Mouse (Mus musculus) hindbrain, postnatal 0 days (tissue): Measurements from ENCODE around the gene Naaa. TPM values are rescaled to one million over a fixed set of nuclear protein-coding genes. Genes with fewer than 3 reads are reported as not detected.
A peak's percentile ranks its signal among the peaks of the same experiment; 100 is the strongest.

ENCODE experiments used
- ATAC-seq: fragments of 200-750 bp; cut with Nextera tagmentation; 2 replicates; pipeline ENCODE4 v1.8.0; 2017; ENCODE audit warnings: mild to moderate bottlenecking, moderate TSS enrichment, moderate library complexity
- DNase-seq: peaks from one replicate; pipeline ENCODE4 v3.0.0-alpha.2; 2015; ENCODE audit warnings: low spot score
- H3K27ac ChIP-seq: fragments of 300-500 bp; sonication (generic); 2 replicates; pipeline ENCODE4 v1.5.1; 2014; ENCODE audit warnings: mild to moderate bottlenecking
- H3K27me3 ChIP-seq: fragments of 300-500 bp; sonication (generic); 2 replicates; pipeline ENCODE4 v1.6.1; 2014; ENCODE audit warnings: low read length, mixed read lengths; ENCODE audit not compliant: insufficient read depth
- H3K36me3 ChIP-seq: fragments of 300-500 bp; sonication (generic); 2 replicates; pipeline ENCODE4 v1.6.1; 2014; ENCODE audit warnings: low read length, mixed read lengths; ENCODE audit not compliant: insufficient read depth
- H3K4me1 ChIP-seq: fragments of 300-500 bp; sonication (generic); 2 replicates; pipeline ENCODE4 v1.6.1; 2014; ENCODE audit warnings: antibody characterized with exemption, low read length, mixed read lengths; ENCODE audit not compliant: insufficient read depth
- H3K4me2 ChIP-seq: fragments of 300-500 bp; sonication (generic); 2 replicates; pipeline ENCODE4 v1.6.1; 2014; ENCODE audit warnings: low read depth, mild to moderate bottlenecking, low read length, moderate library complexity, mixed read lengths
- H3K4me3 ChIP-seq: fragments of 300-500 bp; sonication (generic); 2 replicates; pipeline ENCODE4 v1.5.1; 2014; ENCODE audit warnings: low read length
- H3K9ac ChIP-seq: fragments of 300-500 bp; sonication (generic); replicated peaks from 2 replicates; pipeline ENCODE4 v1.6.1; 2014; ENCODE audit warnings: mild to moderate bottlenecking, low read length, moderate library complexity, mixed read lengths
- H3K9me3 ChIP-seq: fragments of 300-500 bp; sonication (generic); 2 replicates; pipeline ENCODE4 v1.6.1; 2016; ENCODE audit warnings: low read length, mixed read lengths
- CTCF ChIP-seq: IDR thresholded peaks from 2 replicates; pipeline ENCODE4 v1.5.1; 2016; ENCODE audit warnings: antibody characterized with exemption, control low read depth, low read depth
- WGBS: fragments of 180-500 bp; shearing (Covaris S2); extraction: QIAGEN DNeasy Blood & Tissue Kit; methylation state at CpG from one replicate; pipeline ENCODE4 v1.1.7; 2014; 5-methylcytosine and 5-hydroxymethylcytosine counted together
- polyA plus RNA-seq: library from polyadenylated mRNA; unstranded; fragments of >200 nt; fragmentation: Nextera tagmentation; extraction: Ambion mirVana; gene quantifications from 2 replicates; pipeline ENCODE4 v1.2.1, GENCODE M21; 2015
- total RNA-seq: library from RNA; depleted of rRNA; stranded (reverse); fragments of >200 nt; gene quantifications from 2 replicates; pipeline ENCODE4 v1.2.3, GENCODE M21; 2014; rRNA removed

Gene Naaa
- total and polyA plus RNA-seq, 2 experiments from 2014 or later = 28.9 to 29.1 TPM

DNA sequence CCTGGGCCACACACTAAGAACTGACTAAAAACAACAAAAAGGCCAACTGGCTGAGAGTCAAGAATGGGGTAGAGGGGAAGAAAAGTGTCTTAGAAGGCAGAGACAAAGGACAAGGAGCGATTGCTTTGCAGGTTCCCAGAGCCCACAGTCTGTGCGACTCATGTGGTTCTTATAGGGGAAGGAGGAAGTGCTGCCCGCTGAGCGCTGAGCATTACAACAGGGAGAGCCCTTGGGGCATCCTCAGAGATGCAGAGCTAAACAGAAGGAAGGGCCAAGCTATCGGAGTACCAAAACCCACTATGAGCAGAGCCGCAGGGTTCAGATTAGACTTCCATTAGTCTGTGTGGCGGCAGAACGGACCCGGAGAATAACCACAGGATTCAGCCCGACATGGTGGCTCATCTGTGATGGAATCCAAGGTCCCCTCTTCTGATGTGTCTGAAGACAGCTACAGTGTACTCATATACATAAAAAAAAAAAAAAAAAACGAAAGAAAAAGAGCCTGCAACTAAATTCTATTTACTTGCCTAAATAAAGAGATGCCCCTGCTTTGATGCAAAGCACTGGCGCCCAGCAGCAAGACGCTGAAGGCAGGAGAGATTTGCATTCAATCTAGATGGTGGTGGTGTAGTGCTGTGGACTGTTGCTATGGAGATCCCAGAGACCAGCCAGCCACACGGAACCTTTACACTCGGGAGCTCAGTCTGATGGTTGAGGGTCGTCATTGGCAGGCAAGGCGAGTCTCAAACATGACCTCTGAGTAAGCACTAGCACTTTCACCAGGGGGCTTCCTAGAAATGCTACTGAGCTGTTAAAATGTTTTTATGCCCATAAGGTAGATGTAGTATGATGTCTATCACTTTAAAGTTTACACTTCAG, 58.8 kb downstream of the Naaa start:
- 20% methylated on average over 17 of the region's 17 CpGs for WGBS
- ATAC-seq (peak; percentile 90), DNase-seq (peak; percentile 64)
- Histone ChIP-seq H3K4me3 (no peak overlapping the region), H3K9ac (no peak overlapping the region), H3K4me1 (peaks cover 10% of the 10 kb centered on the region), H3K4me2 (peak overlapping the region; percentile 28), H3K27me3 (no peaks in the 10 kb centered on the region), H3K27ac (peak overlapping the region; percentile 51; the same call in 1 of the 2 replicates), H3K9me3 (no peaks in the 10 kb centered on the region), H3K36me3 (no peaks in the 10 kb centered on the region)
- TF ChIP-seq CTCF = no peak

GRCm38 (mm10) chr5:92215308-92215707, 62.7 kb downstream of the Naaa start, which contains the start of gene U90926:
Gene U90926, minus strand, starts transcription at chr5:92215408.
- Histone ChIP-seq H3K27me3 (no peaks in the 10 kb centered on the region), H3K4me3 (no peak within 1 kb of the TSS), H3K4me1 (peaks cover 10% of the 10 kb centered on the region), H3K4me2 (no peak within 1 kb of the TSS), H3K9me3 (no peaks in the 10 kb centered on the region), H3K9ac (no peak within 1 kb of the TSS), H3K27ac (no peak within 1 kb of the TSS), H3K36me3 (no peaks in the 10 kb centered on the region)
- ATAC-seq = no peak
- TF ChIP-seq CTCF = no peak
- 94% methylated on average over 4 of the region's 4 CpGs for WGBS
- DNase-seq = no peak

- Histone ChIP-seq H3K27ac (no peak overlapping the region), H3K9me3 (no peaks in the 10 kb centered on the region), H3K27me3 (no peaks in the 10 kb centered on the region), H3K4me3 (no peak overlapping the region), H3K4me1 (no peaks in the 10 kb centered on the region), H3K36me3 (no peaks in the 10 kb centered on the region), H3K4me2 (no peak overlapping the region), H3K9ac (no peak overlapping the region)
- ATAC-seq (no peak), DNase-seq (no peak)
- 90% methylated on average over 4 of the region's 4 CpGs for WGBS
- TF ChIP-seq CTCF = no peak
Measured at GRCm38 (mm10) chr5:92212231-92212630, 65.7 kb downstream of the Naaa start.

- 85% methylated on average over 8 of the region's 8 CpGs for WGBS
- ATAC-seq (no peak), DNase-seq (no peak)
- no peaks in the 10 kb centered on the region for H3K36me3 ChIP-seq
- H3K4me3 ChIP-seq = no peak overlapping the region
- no peaks in the 10 kb centered on the region for H3K27me3 ChIP-seq
- no peak for TF ChIP-seq CTCF
- no peak overlapping the region for H3K4me2 ChIP-seq
- H3K9me3 ChIP-seq = no peaks in the 10 kb centered on the region
- no peak overlapping the region for H3K9ac ChIP-seq
- no peak overlapping the region for H3K27ac ChIP-seq
- H3K4me1 ChIP-seq = no peaks in the 10 kb centered on the region
Measured at GRCm38 (mm10) chr5:92210205-92210604, 67.8 kb downstream of the Naaa start.

Other genes with a start within 250 kb of the Naaa start
- gene Cdkl2, start 234.3 kb downstream of the Naaa start, total RNA-seq = 16.6 and 17.1 TPM in 2 replicates
- 29.2 and 29.4 TPM in 2 replicates for gene Cdkl2, start 234.3 kb downstream of the Naaa start, polyA plus RNA-seq
- 132 and 143 TPM in 2 replicates for gene G3bp2, start 194.5 kb downstream of the Naaa start, total RNA-seq
- 265 and 271 TPM in 2 replicates for gene G3bp2, start 194.5 kb downstream of the Naaa start, polyA plus RNA-seq
- 16.1 and 17.7 TPM in 2 replicates for gene Uso1, start 140.2 kb downstream of the Naaa start, total RNA-seq
- gene Uso1, start 140.2 kb downstream of the Naaa start, polyA plus RNA-seq = 29.6 and 29.8 TPM in 2 replicates
- not detected in 2 replicates for gene U90926, start 62.8 kb downstream of the Naaa start, total RNA-seq
- not detected in 2 replicates for gene U90926, start 62.8 kb downstream of the Naaa start, polyA plus RNA-seq
- gene Ppef2, start 21.9 kb downstream of the Naaa start, total RNA-seq = 1.5 and 3.5 TPM in 2 replicates
- 0.35 and 0.43 TPM in 2 replicates for gene Ppef2, start 21.9 kb downstream of the Naaa start, polyA plus RNA-seq
- 27.3 and 28.3 TPM in 2 replicates for gene Sdad1, start 32.3 kb upstream of the Naaa start, total RNA-seq
- 30.6 and 30.7 TPM in 2 replicates for gene Sdad1, start 32.3 kb upstream of the Naaa start, polyA plus RNA-seq
- gene Cxcl9, start 49.9 kb upstream of the Naaa start, total RNA-seq = not detected in 2 replicates
- gene Cxcl9, start 49.9 kb upstream of the Naaa start, polyA plus RNA-seq = not detected in 2 replicates
- gene Art3, start 53.7 kb upstream of the Naaa start, total RNA-seq = 1.8 and 4.1 TPM in 2 replicates
- gene Art3, start 53.7 kb upstream of the Naaa start, polyA plus RNA-seq = 8.0 and 10.2 TPM in 2 replicates
- gene Cxcl10, start 70.7 kb upstream of the Naaa start, total RNA-seq = not detected in 2 replicates
- 0.54 and 0.80 TPM in 2 replicates for gene Cxcl10, start 70.7 kb upstream of the Naaa start, polyA plus RNA-seq
- 72.6 and 90.2 TPM in 2 replicates for gene Nup54, start 157.0 kb upstream of the Naaa start, total RNA-seq
- gene Nup54, start 157.0 kb upstream of the Naaa start, polyA plus RNA-seq = 41.3 and 42.3 TPM in 2 replicates
- 112 and 125 TPM in 2 replicates for gene Scarb2, start 228.7 kb upstream of the Naaa start, total RNA-seq
- 21.7 and 22.9 TPM in 2 replicates for gene Scarb2, start 228.7 kb upstream of the Naaa start, polyA plus RNA-seq